Mouse (Mus musculus): Measurements from ENCODE around the gene Ubxn10.

Ubxn10 gene

GRCm38 (mm10) chr4:138734105-138734504 is 2.9 kb downstream of the Ubxn10 start:
- no peak for DNase-seq (ENCODE audit: low spot score in 2 of 2)

GRCm38 (mm10) chr4:138729018-138729703 is 7.8 kb downstream of the Ubxn10 start:
- no peak for DNase-seq (ENCODE audit: low spot score in 2 of 2)

GRCm38 (mm10) chr4:138725751-138726150 is 11.2 kb downstream of the Ubxn10 start:
- no peak for DNase-seq (ENCODE audit: low spot score in 2 of 2)

GRCm38 (mm10) chr4:138725127-138725461 is 11.9 kb downstream of the Ubxn10 start:
- no peak for DNase-seq (ENCODE audit: low spot score in 2 of 2)

- no peak for DNase-seq (ENCODE audit: low spot score in 2 of 2)
Observed at GRCm38 (mm10) chr4:138724354-138725126, 12.4 kb downstream of the Ubxn10 start, which contains the start of gene Pla2g2c. Pla2g2c (plus strand) TSS chr4:138724792.

- peak in 1 of 2 experiments; percentile 62 for DNase-seq (ENCODE audit: low spot score in 2 of 2)
Observed at GRCm38 (mm10) chr4:138723493-138724281, 13.3 kb downstream of the Ubxn10 start.

- no peak for DNase-seq (ENCODE audit: low spot score in 2 of 2)
Observed at GRCm38 (mm10) chr4:138719264-138719596, 17.7 kb downstream of the Ubxn10 start.

GRCm38 (mm10) chr4:138718586-138719263 is 18.2 kb downstream of the Ubxn10 start:
- DNase-seq (ENCODE audit: low spot score in 2 of 2): no peak

GRCm38 (mm10) chr4:138716697-138717096 is 20.3 kb downstream of the Ubxn10 start:
- DNase-seq (ENCODE audit: low spot score in 2 of 2): no peak

- DNase-seq (ENCODE audit: low spot score in 2 of 2): no peak
Observed at GRCm38 (mm10) chr4:138714186-138714585, 22.8 kb downstream of the Ubxn10 start.

- no peak for DNase-seq (ENCODE audit: low spot score in 2 of 2)
Observed at GRCm38 (mm10) chr4:138712621-138713020, 24.3 kb downstream of the Ubxn10 start.

- DNase-seq (ENCODE audit: low spot score in 2 of 2): no peak
Observed at GRCm38 (mm10) chr4:138712096-138712495, 24.9 kb downstream of the Ubxn10 start.

- no peak for DNase-seq (ENCODE audit: low spot score in 2 of 2)
Observed at GRCm38 (mm10) chr4:138711051-138711820, 25.7 kb downstream of the Ubxn10 start.

- no peak for DNase-seq (ENCODE audit: low spot score in 2 of 2)
Observed at GRCm38 (mm10) chr4:138710633-138711032, 26.3 kb downstream of the Ubxn10 start.

- no peak for DNase-seq (ENCODE audit: low spot score in 2 of 2)
Observed at GRCm38 (mm10) chr4:138709944-138710343, 27.0 kb downstream of the Ubxn10 start.

- no peak for DNase-seq (ENCODE audit: low spot score in 2 of 2)
Observed at GRCm38 (mm10) chr4:138709246-138709645, 27.7 kb downstream of the Ubxn10 start.

- DNase-seq (ENCODE audit: low spot score in 2 of 2): no peak
Observed at GRCm38 (mm10) chr4:138708636-138709035, 28.3 kb downstream of the Ubxn10 start.

- no peak for DNase-seq (ENCODE audit: low spot score in 2 of 2)
Observed at GRCm38 (mm10) chr4:138706620-138707019, 30.3 kb downstream of the Ubxn10 start.

- no peak for DNase-seq (ENCODE audit: low spot score in 2 of 2)
Observed at GRCm38 (mm10) chr4:138704169-138704568, 32.8 kb downstream of the Ubxn10 start.

- no peak for DNase-seq (ENCODE audit: low spot score in 2 of 2)
Observed at GRCm38 (mm10) chr4:138703591-138703990, 33.4 kb downstream of the Ubxn10 start.

- DNase-seq (ENCODE audit: low spot score in 2 of 2): no peak
Observed at GRCm38 (mm10) chr4:138702528-138702927, 34.4 kb downstream of the Ubxn10 start.

Measured in frontal cortex, postnatal 25 days (tissue).